Mouse (Mus musculus) intestine, embryonic 14.5 days (tissue): ENCODE data around the gene Palmd. TPM values are rescaled to one million over a fixed set of nuclear protein-coding genes. Genes with fewer than 3 reads are reported as not detected.
A peak's percentile ranks its signal among the peaks of the same experiment; 100 is the strongest.

Experiments used
- ATAC-seq: fragments of 200-750 bp; cut with Nextera tagmentation; replicated peaks from 2 replicates; pipeline ENCODE4 v1.8.0; 2017; ENCODE audit warnings: low read depth, moderate number of reproducible peaks, moderate TSS enrichment, moderate library complexity; ENCODE audit not compliant: low FRiP score, low TSS enrichment
- DNase-seq: peaks from one replicate; pipeline ENCODE4 v3.0.0-alpha.2; 2018; ENCODE audit warnings: low spot score
- H3K27ac ChIP-seq: fragments of 300-500 bp; sonication (generic); 2 replicates; pipeline ENCODE4 v1.5.1; 2014; ENCODE audit warnings: low read depth, mild to moderate bottlenecking, control low read depth
- H3K27me3 ChIP-seq: fragments of 300-500 bp; sonication (generic); replicated peaks from 2 replicates; pipeline ENCODE4 v1.6.1; 2014; ENCODE audit warnings: low read length, control low read depth; ENCODE audit not compliant: control insufficient read depth, insufficient read depth
- H3K36me3 ChIP-seq: fragments of 300-500 bp; sonication (generic); 2 replicates; pipeline ENCODE4 v1.6.1; 2014; ENCODE audit warnings: low read length, control low read depth; ENCODE audit not compliant: control insufficient read depth, insufficient read depth
- H3K4me1 ChIP-seq: fragments of 300-500 bp; sonication (generic); replicated peaks from 2 replicates; pipeline ENCODE4 v1.6.1; 2014; ENCODE audit warnings: low read length, control low read depth, mixed read lengths; ENCODE audit not compliant: control insufficient read depth, insufficient read depth
- H3K4me2 ChIP-seq: fragments of 300-500 bp; sonication (generic); 2 replicates; pipeline ENCODE4 v1.6.1; 2014; ENCODE audit warnings: low read length
- H3K4me3 ChIP-seq: fragments of 300-500 bp; sonication (generic); 2 replicates; pipeline ENCODE4 v1.5.1; 2014; ENCODE audit warnings: low read depth, low read length, control low read depth, mixed read lengths
- H3K9ac ChIP-seq: fragments of 300-500 bp; sonication (generic); 2 replicates; pipeline ENCODE4 v1.6.1; 2014; ENCODE audit warnings: mild to moderate bottlenecking, low read length
- H3K9me3 ChIP-seq: fragments of 300-500 bp; sonication (generic); 2 replicates; pipeline ENCODE4 v1.6.1; 2016; ENCODE audit warnings: low read length, control low read depth; ENCODE audit not compliant: control insufficient read depth
- WGBS: fragments of 180-500 bp; shearing (Covaris S2); extraction: QIAGEN DNeasy Blood & Tissue Kit; methylation state at CpG from one replicate; pipeline ENCODE4 v1.1.7; 2014; 5-methylcytosine and 5-hydroxymethylcytosine counted together
- polyA plus RNA-seq: library from polyadenylated mRNA; unstranded; fragments of >200 nt; fragmentation: Nextera tagmentation; extraction: Ambion mirVana; gene quantifications from 2 replicates; pipeline ENCODE4 v1.2.1, GENCODE M21; 2014

Palmd gene
- polyA plus RNA-seq, 1 experiment from 2014 or later: 3.2 TPM

DNA sequence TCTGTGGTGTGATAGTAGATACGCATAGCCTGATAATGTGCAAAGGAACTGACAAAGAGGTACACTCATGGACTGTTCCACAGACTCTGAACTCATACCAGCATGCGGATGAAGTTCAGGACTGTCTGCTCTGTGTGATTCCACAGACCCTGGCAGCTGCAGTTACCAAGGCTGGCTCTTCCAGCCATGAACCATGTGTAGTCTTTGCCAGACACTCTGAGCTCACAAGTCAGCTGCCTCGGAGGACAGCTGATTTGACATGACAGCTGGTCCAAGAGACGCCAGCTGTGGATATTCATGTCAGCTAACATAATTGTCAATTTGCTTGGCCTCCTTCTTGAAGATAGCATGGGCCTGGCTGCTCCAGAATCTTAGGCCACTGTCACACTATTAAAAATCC, 39.8 kb downstream of the Palmd start:
- no peak overlapping the region for H3K27ac ChIP-seq
- no peak overlapping the region for H3K9ac ChIP-seq
- H3K4me3 ChIP-seq: no peak overlapping the region
- no peaks in the 10 kb centered on the region for H3K9me3 ChIP-seq
- DNase-seq (no peak), ATAC-seq (no peak)
- H3K27me3 ChIP-seq: no peaks in the 10 kb centered on the region
- H3K4me1 ChIP-seq: no peaks in the 10 kb centered on the region
- no peaks in the 10 kb centered on the region for H3K36me3 ChIP-seq
- 77% methylated on average over 4 of the region's 4 CpGs for WGBS
- no peak overlapping the region for H3K4me2 ChIP-seq

DNA sequence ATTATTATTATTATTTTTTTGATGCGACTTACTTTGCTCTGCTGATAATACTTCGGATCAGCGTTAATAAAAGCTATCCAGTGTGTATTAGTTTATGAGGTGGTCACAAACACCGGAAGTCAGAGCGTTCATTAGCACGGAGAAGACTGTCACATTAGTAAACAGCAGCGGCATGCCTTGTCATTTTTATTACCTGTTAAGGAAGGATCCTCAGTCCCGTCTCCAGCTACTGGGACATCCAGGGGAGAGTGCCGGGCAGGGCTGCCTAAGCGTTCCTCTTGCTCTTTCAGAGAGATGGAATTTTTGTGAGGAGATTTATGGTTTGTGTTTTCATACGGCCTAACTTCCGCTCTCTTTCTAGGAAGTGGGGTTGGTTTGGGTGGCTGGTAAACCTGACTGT, 45.7 kb downstream of the Palmd start:
- H3K4me2 ChIP-seq: peak overlapping the region; percentile 33
- H3K4me3 ChIP-seq: no peak overlapping the region
- H3K4me1 ChIP-seq: no peaks in the 10 kb centered on the region
- 43% methylated on average over 12 of the region's 12 CpGs for WGBS
- H3K27me3 ChIP-seq: no peaks in the 10 kb centered on the region
- no peak for DNase-seq
- H3K9ac ChIP-seq: no peak overlapping the region
- H3K36me3 ChIP-seq: no peaks in the 10 kb centered on the region
- no peaks in the 10 kb centered on the region for H3K9me3 ChIP-seq
- ATAC-seq: no peak
- H3K27ac ChIP-seq: no peak overlapping the region

DNA sequence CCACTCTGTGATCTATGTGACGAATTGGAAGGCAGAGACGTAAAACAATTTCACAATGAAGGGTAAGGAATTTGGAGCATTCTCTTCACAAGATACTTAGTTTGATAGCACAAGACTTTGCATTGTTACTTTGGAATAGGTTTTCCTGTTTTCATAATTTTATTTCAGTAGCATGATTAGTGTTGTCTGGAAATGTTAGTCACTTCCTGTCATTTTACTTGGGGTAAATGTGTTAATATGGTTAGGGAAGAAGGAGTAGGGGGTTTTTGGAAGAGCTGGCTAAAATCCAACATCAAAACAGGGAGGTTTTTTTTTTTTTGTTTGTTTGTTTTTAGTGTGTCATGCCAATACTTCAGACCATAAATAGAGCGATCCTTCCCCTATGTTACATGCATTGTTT, 47.3 kb downstream of the Palmd start:
- H3K27ac ChIP-seq: no peak overlapping the region
- DNase-seq (no peak), ATAC-seq (no peak)
- H3K4me1 ChIP-seq: no peaks in the 10 kb centered on the region
- H3K9me3 ChIP-seq: no peaks in the 10 kb centered on the region
- H3K9ac ChIP-seq: no peak overlapping the region
- H3K4me3 ChIP-seq: no peak overlapping the region
- no peak overlapping the region for H3K4me2 ChIP-seq
- H3K36me3 ChIP-seq: no peaks in the 10 kb centered on the region
- H3K27me3 ChIP-seq: no peaks in the 10 kb centered on the region
- WGBS: 80% methylated on average over 3 of the region's 3 CpGs

GRCm38 (mm10) chr3:116917016-116917415, 51.8 kb downstream of the Palmd start:
- H3K27ac ChIP-seq: no peak overlapping the region
- H3K9ac ChIP-seq: no peak overlapping the region
- ATAC-seq: no peak
- H3K36me3 ChIP-seq: no peaks in the 10 kb centered on the region
- no peak for DNase-seq
- no peaks in the 10 kb centered on the region for H3K4me1 ChIP-seq
- H3K27me3 ChIP-seq: no peaks in the 10 kb centered on the region
- WGBS: 93% methylated on average over 4 of the region's 4 CpGs
- H3K9me3 ChIP-seq: no peaks in the 10 kb centered on the region
- no peak overlapping the region for H3K4me3 ChIP-seq
- no peak overlapping the region for H3K4me2 ChIP-seq

DNA sequence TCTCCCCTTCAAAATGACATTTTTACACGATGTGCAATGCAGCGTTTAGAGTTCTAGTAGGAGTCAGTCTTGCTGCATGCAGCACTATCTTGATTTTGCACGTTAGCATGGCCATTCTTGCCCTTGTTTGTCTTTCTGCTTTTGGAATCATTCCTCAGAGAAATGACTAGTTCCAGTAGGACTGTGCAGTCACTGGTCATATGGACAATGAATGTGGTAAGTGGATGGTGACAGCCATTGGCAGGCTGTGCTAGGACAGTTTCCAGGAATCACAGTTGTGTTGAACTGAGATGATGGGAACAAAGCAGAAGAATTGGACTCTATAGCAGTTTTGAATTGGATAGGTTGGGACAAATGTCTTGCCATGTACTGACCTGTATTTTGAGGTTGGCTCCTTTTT, 53.9 kb downstream of the Palmd start:
- 77% methylated on average over 3 of the region's 3 CpGs for WGBS
- no peak for DNase-seq
- Histone ChIP-seq H3K4me2 (no peak overlapping the region), H3K27me3 (no peaks in the 10 kb centered on the region), H3K4me1 (no peaks in the 10 kb centered on the region), H3K9me3 (no peaks in the 10 kb centered on the region), H3K36me3 (no peaks in the 10 kb centered on the region), H3K4me3 (no peak overlapping the region), H3K9ac (no peak overlapping the region), H3K27ac (no peak overlapping the region)
- no peak for ATAC-seq

DNA sequence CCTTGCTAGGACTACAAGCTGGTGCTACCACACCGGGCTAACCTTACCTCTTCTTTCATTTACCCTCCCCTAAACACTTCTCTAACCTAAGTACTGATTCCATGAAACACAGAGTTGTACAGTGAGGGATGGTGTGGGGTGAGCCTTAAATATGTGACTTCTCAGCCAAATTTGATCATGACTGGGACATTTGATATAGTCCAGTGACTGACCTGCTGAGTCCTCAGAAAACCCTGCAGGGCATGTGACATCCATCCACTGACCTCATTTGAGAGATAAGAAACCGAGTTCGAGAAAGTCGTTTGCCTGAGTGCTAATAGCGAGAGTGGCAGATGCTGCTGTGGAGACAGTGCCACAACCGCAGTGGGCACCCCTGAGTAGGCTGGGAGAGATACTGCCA, 54.4 kb downstream of the Palmd start:
- H3K27ac ChIP-seq: no peak overlapping the region
- no peaks in the 10 kb centered on the region for H3K4me1 ChIP-seq
- no peak overlapping the region for H3K4me2 ChIP-seq
- ATAC-seq: no peak
- no peak overlapping the region for H3K9ac ChIP-seq
- H3K27me3 ChIP-seq: no peaks in the 10 kb centered on the region
- no peaks in the 10 kb centered on the region for H3K36me3 ChIP-seq
- DNase-seq: no peak
- H3K9me3 ChIP-seq: no peaks in the 10 kb centered on the region
- no peak overlapping the region for H3K4me3 ChIP-seq
- 82% methylated on average over 6 of the region's 6 CpGs for WGBS

DNA sequence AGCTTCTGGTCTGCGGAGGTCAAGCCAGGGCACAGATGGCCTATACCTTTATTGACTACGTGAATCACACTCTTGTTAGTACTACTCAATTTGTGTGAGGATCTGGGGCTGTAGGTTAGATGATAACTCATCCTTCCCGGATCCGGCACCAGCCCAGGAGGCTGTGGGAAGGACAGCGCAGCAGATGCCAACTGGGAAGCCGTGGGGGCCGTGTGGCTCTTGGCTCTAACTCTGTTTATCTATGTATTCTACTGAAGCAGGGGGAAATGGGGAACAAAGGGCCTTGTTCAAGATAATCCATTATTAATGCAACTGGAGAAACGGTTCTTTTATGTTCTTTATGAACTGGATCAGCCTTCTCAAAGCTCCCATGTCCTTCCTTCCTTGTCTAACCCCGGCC, 62.2 kb downstream of the Palmd start:
- Histone ChIP-seq H3K9ac (no peak overlapping the region), H3K36me3 (no peaks in the 10 kb centered on the region), H3K4me1 (no peaks in the 10 kb centered on the region), H3K9me3 (no peaks in the 10 kb centered on the region), H3K27me3 (no peaks in the 10 kb centered on the region), H3K4me3 (no peak overlapping the region), H3K4me2 (no peak overlapping the region), H3K27ac (no peak overlapping the region)
- no peak for ATAC-seq
- DNase-seq: peak; percentile 49
- 78% methylated on average over 9 of the region's 9 CpGs for WGBS

DNA sequence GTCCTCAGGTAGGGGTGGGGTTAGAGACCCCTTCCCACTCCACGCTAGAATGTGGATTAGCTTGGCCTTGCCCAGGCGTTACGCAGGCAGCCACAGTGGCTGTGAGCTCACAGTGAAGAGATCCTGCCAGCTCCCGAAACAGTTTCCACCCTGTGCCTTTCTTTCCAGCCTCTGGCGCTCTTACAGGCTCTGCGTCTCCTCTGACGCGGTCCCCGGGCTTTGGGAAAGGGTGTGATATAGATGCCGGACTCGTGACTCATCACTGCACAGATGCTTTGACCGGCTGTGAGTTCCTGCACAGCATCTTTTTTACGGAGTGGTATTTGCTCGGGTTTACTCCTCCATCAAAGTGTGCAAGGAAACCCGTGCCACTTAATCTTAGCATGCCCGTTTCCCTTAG, 62.9 kb downstream of the Palmd start:
- no peaks in the 10 kb centered on the region for H3K36me3 ChIP-seq
- no peak overlapping the region for H3K9ac ChIP-seq
- H3K4me3 ChIP-seq: no peak overlapping the region
- H3K27me3 ChIP-seq: no peaks in the 10 kb centered on the region
- no peaks in the 10 kb centered on the region for H3K4me1 ChIP-seq
- H3K9me3 ChIP-seq: no peaks in the 10 kb centered on the region
- DNase-seq (peak; percentile 50), ATAC-seq (no peak)
- H3K27ac ChIP-seq: no peak overlapping the region
- 81% methylated on average over 16 of the region's 16 CpGs for WGBS
- H3K4me2 ChIP-seq: no peak overlapping the region

- no peak overlapping the region for H3K9ac ChIP-seq
- H3K4me1 ChIP-seq: no peaks in the 10 kb centered on the region
- peak; percentile 72 for DNase-seq
- WGBS: 23% methylated on average over 6 of the region's 6 CpGs
- H3K9me3 ChIP-seq: no peaks in the 10 kb centered on the region
- no peak for ATAC-seq
- no peaks in the 10 kb centered on the region for H3K36me3 ChIP-seq
- H3K4me3 ChIP-seq: no peak overlapping the region
- no peaks in the 10 kb centered on the region for H3K27me3 ChIP-seq
- no peak overlapping the region for H3K4me2 ChIP-seq
- no peak overlapping the region for H3K27ac ChIP-seq
Observed at GRCm38 (mm10) chr3:116904158-116904557, 64.6 kb downstream of the Palmd start.
